Mouse (Mus musculus): ENCODE data around the gene Olfr495.

Gene Olfr495

DNA sequence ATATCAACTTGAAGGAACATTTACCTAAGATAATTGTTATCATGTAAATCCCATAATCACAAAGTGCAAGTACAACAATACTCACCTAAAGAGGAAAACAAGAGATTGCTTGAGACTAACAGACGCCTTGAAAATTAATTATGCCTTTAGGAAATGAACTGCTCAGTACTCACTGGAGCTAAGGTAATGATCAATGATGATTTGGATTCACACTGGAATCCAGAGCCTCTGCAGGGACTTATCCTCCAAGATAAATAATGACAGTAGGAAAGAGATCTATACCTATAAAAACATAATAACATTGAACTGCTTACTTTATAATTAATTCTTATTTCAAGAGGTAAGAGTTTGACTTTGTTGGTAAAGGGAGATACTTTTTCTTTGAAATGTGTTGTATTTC, at the start of gene Olfr495:
Gene Olfr495 (plus strand): TSS at position 301 of the 400 bp plus-strand sequence.
- in situ Hi-C loops (cut with MboI, MseI): no loop called here

DNA sequence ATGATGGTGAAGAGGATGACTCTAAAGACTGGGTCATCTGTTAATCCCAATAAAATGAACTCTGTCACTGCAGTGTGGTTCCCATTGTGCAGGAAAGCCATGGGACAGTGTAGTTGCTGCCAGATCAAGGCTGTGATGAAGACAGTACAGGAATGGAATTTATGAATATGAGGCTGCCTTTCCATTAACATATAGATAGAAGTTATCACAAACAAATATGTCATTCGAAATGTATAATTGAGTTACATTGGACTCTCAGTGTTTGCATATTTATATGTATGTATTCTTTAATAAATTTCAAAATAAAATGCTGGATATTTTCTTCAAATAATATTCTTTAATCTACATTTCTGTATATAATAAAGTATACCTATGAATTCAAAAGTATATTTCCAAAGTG, 46.1 kb upstream of the Olfr495 start, which contains the start of gene Olfr493:
Gene Olfr493 (minus strand): TSS at position 101 of the 400 bp plus-strand sequence.
- in situ Hi-C loops (cut with MboI, MseI): no loop called here

GRCm38 (mm10) chr7:108365035-108365434, 27.9 kb upstream of the Olfr495 start, which contains the start of gene Olfr494:
TSS of gene Olfr494 (plus strand) at chr7:108365335.
- in situ Hi-C loops (cut with MboI, MseI): no loop called here

- in situ Hi-C loops (cut with MboI, MseI): no loop called here
These were observed 27.2 kb downstream of the Olfr495 start, which contains the start of gene Olfr497 for GRCm38 (mm10) chr7:108420121-108420520. TSS of gene Olfr497 (plus strand) at chr7:108420421.

Data from T-helper 2 cell (primary cell).